Mouse (Mus musculus) kidney, postnatal 10 days (tissue): Measurements from ENCODE around the gene Thap3.

Experiments
- DNase-seq: peaks from one replicate; pipeline ENCODE4 v3.0.0; 2021; ENCODE audit warnings: mixed read lengths

Thap3 gene

GRCm38 (mm10) chr4:152008622-152009075 lies 19.9 kb upstream of the Thap3 start, which contains the start of gene Klhl21:
Gene Klhl21 (plus strand): TSS chr4:152008803.
- DNase-seq = peak; percentile 97

GRCm38 (mm10) chr4:152008148-152008500 lies 19.3 kb upstream of the Thap3 start:
- peak; percentile 62 for DNase-seq

- peak; percentile 73 for DNase-seq
Measured at GRCm38 (mm10) chr4:152007481-152008147, 18.8 kb upstream of the Thap3 start.

- no peak for DNase-seq
Measured at GRCm38 (mm10) chr4:152006812-152007211, 18.0 kb upstream of the Thap3 start.

GRCm38 (mm10) chr4:152006137-152006536 lies 17.3 kb upstream of the Thap3 start:
- no peak for DNase-seq

- no peak for DNase-seq
Measured at GRCm38 (mm10) chr4:152002063-152002462, 13.3 kb upstream of the Thap3 start.

GRCm38 (mm10) chr4:152001335-152001734 lies 12.5 kb upstream of the Thap3 start:
- no peak for DNase-seq

GRCm38 (mm10) chr4:152000906-152001305 lies 12.1 kb upstream of the Thap3 start:
- DNase-seq = no peak

GRCm38 (mm10) chr4:151999481-151999880 lies 10.7 kb upstream of the Thap3 start:
- no peak for DNase-seq

- DNase-seq = no peak
Measured at GRCm38 (mm10) chr4:151997701-151998100, 8.9 kb upstream of the Thap3 start.

- no peak for DNase-seq
Measured at GRCm38 (mm10) chr4:151996951-151997222, 8.1 kb upstream of the Thap3 start.

- peak; percentile 99 for DNase-seq
Measured at GRCm38 (mm10) chr4:151996173-151996950, 7.6 kb upstream of the Thap3 start, which contains the start of gene Phf13. Gene Phf13 (minus strand): TSS chr4:151996258.

GRCm38 (mm10) chr4:151995371-151996172 lies 6.8 kb upstream of the Thap3 start:
- DNase-seq = peak; percentile 73

- peak; percentile 70 for DNase-seq
Measured at GRCm38 (mm10) chr4:151994228-151995171, 5.7 kb upstream of the Thap3 start.

- no peak for DNase-seq
Measured at GRCm38 (mm10) chr4:151993035-151993434, 4.2 kb upstream of the Thap3 start.

GRCm38 (mm10) chr4:151992091-151992490 lies 3.3 kb upstream of the Thap3 start:
- DNase-seq = no peak

- DNase-seq = no peak
Measured at GRCm38 (mm10) chr4:151989110-151989488, 302 bp upstream of the Thap3 start.

GRCm38 (mm10) chr4:151988014-151988341 lies 819 bp downstream of the Thap3 start:
- DNase-seq = no peak

GRCm38 (mm10) chr4:151986650-151987049 lies 2.1 kb downstream of the Thap3 start:
- DNase-seq = no peak

- DNase-seq = peak; percentile 39
Measured at GRCm38 (mm10) chr4:151985886-151986285, 2.9 kb downstream of the Thap3 start.

GRCm38 (mm10) chr4:151983560-151983959 lies 5.2 kb downstream of the Thap3 start:
- DNase-seq = peak; percentile 62

GRCm38 (mm10) chr4:151983043-151983442 lies 5.8 kb downstream of the Thap3 start:
- no peak for DNase-seq

- DNase-seq = peak; percentile 87
Measured at GRCm38 (mm10) chr4:151981363-151981762, 7.4 kb downstream of the Thap3 start.
